Mouse (Mus musculus): ENCODE results near the gene Tstd2.

Gene Tstd2

GRCm38 (mm10) chr4:46120767-46121166 lies 17.7 kb downstream of the Tstd2 start:
- no peak for ATAC-seq (ENCODE audit: insufficient number of reproducible peaks, low FRiP score, low TSS enrichment)

DNA sequence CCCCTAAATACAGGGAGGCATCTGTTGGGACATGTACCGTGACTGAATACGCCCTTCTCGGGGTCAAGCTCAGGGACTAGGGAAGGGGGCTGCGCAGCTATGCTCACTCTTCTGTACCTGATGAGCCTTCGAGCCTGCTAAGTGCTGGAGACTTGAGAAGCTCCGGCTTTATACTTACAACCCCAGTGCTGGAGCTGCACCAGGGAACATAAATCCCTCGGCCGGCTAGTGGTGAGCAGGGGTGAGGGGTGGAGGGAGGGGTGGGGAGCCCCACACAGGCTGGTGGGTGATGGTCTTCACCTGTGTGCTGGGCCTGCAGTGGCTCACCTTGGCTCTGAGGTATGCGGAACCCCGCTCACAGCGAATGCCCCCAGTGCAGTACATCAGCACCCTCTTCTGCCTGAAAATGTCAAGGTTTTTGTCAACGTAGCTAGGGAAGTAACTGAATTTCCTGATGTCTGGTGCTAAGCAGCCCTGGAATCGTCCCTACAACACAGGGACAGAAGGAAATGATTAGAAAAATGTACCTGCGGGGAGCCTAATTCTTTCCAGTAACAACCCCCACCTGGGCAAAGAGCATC lies 18.9 kb downstream of the Tstd2 start:
- no peak for ATAC-seq (ENCODE audit: insufficient number of reproducible peaks, low FRiP score, low TSS enrichment)

GRCm38 (mm10) chr4:46117536-46117935 lies 21.0 kb downstream of the Tstd2 start:
- no peak for ATAC-seq (ENCODE audit: insufficient number of reproducible peaks, low FRiP score, low TSS enrichment)

- ATAC-seq (ENCODE audit: insufficient number of reproducible peaks, low FRiP score, low TSS enrichment) = peak; percentile 90
These were observed 21.8 kb downstream of the Tstd2 start for GRCm38 (mm10) chr4:46116544-46117175.

DNA sequence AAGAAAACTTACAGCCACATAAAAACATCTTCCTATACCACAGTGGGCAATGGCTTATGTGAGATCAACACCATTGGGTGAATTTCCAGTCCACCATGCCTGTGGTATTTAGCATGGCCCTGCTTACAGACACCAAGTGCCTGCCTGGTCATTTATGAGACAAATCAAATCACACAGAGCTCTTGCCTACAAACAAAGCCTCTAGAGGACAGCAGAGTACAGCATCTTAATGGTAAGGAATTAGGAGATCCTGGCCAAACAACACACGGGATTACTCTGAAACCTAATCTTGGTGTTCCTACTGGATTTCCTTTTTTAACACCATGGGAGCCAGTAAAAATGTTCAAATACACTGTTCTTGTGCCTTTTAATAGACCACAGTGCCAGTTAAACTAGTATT lies 23.2 kb downstream of the Tstd2 start:
- no peak for ATAC-seq (ENCODE audit: insufficient number of reproducible peaks, low FRiP score, low TSS enrichment)

GRCm38 (mm10) chr4:46111361-46111760 lies 27.1 kb downstream of the Tstd2 start:
- ATAC-seq (ENCODE audit: insufficient number of reproducible peaks, low FRiP score, low TSS enrichment) = peak; percentile 64

GRCm38 (mm10) chr4:46110084-46110483 lies 28.4 kb downstream of the Tstd2 start:
- ATAC-seq (ENCODE audit: insufficient number of reproducible peaks, low FRiP score, low TSS enrichment) = no peak

DNA sequence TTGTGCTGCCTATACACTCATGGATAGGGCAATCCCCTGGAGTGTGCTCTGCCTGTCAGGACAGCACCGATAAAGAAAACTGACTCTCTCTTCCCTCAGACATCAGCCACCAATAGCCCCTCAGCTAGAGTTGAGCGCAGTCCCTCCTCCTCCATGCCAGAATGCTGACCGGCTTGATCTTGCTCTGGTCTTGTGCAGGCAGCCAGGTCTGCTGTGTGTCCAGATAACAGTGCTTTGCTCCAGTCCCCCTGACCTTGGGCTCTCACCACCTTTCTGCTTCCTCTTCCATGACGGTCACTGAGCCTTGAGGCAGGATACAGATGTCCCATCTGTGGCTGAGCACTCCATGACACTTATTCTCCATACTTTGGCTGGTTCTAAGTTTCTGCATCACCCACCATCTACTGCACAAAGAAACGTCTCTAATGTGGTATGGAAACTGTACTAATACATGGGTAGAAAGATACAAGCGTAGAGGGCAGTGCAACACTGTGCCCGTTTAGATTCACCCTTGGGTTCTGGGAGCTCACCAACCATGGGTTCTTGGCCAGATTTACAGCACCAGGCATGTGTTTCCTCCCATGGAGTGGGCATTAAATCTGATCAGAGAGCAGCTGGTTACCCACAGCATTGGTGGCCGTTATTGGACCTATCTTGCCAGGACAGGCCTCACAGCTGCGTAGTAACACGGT lies 36.3 kb downstream of the Tstd2 start:
- ATAC-seq (ENCODE audit: insufficient number of reproducible peaks, low FRiP score, low TSS enrichment) = no peak

GRCm38 (mm10) chr4:46101211-46101711 lies 37.2 kb downstream of the Tstd2 start:
- ATAC-seq (ENCODE audit: insufficient number of reproducible peaks, low FRiP score, low TSS enrichment) = no peak

DNA sequence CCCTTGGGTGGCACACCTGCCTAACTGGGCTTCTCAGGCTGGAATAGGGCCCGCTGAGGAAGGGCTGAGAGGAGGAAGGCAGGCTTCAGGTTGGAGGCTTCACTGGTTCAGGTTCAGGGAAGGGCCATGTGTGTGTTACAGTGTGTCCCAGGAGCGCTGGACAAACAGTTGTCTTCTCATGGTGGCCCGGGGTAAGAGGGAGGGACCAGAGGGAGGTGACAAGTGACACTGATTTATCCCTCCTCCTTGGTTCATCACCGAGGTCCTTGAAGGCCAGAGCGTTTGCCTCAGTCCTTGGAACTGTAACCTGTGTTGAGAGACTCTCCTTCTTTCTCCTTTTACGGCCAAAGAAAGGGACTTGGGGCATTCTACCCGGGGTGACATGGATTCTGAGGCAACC lies 38.0 kb downstream of the Tstd2 start:
- no peak for ATAC-seq (ENCODE audit: insufficient number of reproducible peaks, low FRiP score, low TSS enrichment)

DNA sequence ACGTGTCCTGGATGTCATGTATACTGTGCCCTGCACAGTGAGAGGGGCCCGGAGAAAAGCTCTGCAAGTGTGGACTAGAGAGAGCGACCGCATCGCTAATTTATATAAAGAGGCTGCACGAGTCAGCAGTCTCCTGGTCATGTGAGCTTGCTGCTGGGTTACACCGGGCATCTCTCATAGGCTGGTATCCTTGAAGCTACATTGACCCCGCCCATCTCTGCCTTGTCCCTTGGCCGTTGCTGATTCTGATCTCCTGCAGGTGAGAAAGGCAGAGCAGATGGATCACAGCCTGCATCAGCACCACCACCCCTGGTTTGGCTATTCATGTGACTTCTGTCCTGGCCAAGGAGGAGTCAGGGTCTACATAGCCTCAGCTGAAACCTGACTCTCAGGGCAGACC lies 39.4 kb downstream of the Tstd2 start:
- peak; percentile 33; the same call in 1 of the 2 replicates for ATAC-seq (ENCODE audit: insufficient number of reproducible peaks, low FRiP score, low TSS enrichment)

DNA sequence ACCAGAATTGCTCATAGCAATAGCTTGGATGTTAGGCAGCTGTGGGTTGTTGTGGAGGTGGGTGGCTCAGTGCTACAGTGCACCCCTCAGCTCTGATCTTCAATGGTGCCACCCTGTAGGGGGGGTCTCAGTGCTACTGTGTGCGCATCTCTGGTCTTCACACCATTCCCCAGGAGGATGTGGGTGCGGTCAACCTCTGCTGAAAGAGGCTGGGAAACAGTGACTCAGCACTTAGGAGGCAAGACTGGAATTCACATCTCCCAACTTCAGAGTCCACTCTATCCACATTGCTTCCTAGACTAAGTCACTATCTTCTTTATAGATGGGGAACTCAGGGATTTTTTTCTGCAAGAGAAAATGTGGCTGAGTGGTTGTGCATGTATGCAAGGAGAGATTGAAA lies 40.9 kb downstream of the Tstd2 start:
- ATAC-seq (ENCODE audit: insufficient number of reproducible peaks, low FRiP score, low TSS enrichment) = no peak

GRCm38 (mm10) chr4:46096546-46096945 lies 41.9 kb downstream of the Tstd2 start:
- no peak for ATAC-seq (ENCODE audit: insufficient number of reproducible peaks, low FRiP score, low TSS enrichment)

DNA sequence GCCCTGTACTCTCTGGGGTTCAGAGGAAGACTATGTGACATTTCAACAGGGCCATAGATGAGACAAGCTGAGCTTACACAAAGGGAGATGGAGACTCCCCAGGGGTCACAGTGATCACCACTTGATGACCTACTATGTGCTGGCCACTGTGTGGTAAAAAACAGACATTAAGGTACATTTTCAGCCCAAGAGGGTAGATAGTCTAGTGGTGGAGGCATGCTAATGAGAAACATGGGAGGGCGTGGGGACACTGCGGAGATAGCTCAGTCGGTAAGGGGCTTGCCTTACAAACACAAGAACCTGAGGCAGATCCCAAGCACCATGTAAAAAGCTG lies 42.7 kb downstream of the Tstd2 start:
- ATAC-seq (ENCODE audit: insufficient number of reproducible peaks, low FRiP score, low TSS enrichment) = no peak

DNA sequence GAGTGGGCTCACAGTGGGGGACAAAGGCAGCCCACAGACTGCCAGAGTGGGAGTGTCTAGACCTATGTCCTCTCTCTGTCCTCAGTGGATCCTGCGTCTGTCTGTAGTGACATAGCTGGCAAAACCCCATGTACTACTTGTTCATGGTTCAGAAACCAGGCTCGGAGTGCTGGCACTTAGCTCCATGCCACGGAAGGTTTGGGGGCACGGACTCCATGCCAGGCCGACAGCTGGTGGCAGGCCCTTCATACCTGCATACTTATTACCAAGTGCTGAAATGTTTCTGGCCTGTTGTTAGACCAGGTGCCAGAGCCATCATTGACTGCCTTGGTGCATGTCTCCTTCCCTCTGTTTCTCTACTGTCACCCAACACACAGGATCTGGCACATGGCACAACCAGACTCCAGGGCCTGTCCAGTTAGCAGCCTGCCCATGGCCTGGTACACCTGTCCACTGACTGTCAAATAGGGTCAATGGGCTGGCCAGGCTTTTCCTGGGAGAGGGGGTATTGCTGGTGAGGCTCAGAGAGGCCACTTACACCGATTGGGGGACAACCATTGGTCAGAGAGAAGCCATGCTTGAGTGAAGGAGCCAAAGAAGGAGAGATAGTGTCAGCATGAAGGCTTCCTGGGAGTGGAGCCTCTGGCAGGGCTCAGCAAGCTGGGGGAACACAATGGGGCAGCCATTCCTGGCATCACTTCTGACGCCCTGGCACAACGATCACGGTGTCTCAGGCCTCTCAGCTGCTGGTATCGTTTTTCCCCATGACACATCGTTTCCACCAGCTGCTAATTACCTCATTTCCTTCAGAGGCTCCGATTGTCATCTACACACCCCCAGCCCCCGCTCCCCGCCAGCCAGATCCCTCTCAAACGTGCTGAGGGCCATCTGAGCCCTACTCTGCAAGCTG lies 43.3 kb downstream of the Tstd2 start:
- ATAC-seq (ENCODE audit: insufficient number of reproducible peaks, low FRiP score, low TSS enrichment) = no peak

GRCm38 (mm10) chr4:46092429-46093076 lies 45.9 kb downstream of the Tstd2 start:
- ATAC-seq (ENCODE audit: insufficient number of reproducible peaks, low FRiP score, low TSS enrichment) = 0 out of 2 replicates have a peak, but pooled peaks have one; percentile 18

DNA sequence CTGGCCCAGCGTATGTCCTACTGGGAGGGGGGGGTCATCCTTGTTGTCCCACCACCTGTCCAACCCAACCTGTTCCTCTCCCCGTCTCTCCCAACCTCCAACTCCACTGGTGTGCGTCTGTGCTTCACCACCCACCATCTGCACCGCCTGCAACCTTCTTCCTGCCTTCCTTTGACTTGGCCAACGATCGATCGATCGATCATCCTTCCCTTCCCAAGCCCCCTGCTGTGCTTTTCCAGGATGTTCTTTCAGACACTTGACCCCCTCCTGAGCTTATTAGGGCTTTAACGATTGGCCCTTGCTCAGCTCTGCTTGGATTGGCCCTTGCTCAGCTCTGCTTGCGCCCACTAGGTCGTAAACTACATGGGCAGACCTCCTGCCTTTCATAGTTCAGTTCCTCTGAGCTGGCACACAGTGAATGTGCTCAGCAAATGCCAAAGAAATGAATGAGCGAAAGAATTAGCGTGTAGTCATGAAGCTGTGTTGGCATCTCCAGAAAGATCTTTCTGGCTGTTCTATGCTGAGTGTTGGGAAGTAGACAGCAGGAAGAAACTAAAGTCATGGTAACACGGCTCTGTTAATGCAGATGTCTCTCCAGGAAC lies 48.9 kb downstream of the Tstd2 start:
- no peak for ATAC-seq (ENCODE audit: insufficient number of reproducible peaks, low FRiP score, low TSS enrichment)

DNA sequence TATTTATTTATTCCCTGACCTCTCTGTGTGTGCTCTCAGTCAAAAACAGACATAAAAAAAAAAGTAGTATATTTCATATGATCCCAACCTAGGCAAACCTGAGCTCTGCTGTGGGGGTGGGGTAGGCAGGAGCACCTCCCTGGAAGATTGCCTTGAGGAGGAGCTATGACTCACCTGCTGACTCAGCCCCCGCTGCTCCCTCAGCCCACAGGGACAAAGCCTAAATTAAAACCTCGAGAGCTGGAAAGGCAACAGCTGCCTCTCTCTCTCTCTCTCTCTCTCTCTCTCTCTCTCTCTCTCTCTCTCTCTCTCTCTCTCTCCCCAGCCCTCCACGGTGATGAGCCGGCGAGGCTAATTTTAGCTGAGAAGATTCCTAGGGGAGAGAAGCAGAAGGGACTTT lies 50.6 kb downstream of the Tstd2 start:
- no peak for ATAC-seq (ENCODE audit: insufficient number of reproducible peaks, low FRiP score, low TSS enrichment)

DNA sequence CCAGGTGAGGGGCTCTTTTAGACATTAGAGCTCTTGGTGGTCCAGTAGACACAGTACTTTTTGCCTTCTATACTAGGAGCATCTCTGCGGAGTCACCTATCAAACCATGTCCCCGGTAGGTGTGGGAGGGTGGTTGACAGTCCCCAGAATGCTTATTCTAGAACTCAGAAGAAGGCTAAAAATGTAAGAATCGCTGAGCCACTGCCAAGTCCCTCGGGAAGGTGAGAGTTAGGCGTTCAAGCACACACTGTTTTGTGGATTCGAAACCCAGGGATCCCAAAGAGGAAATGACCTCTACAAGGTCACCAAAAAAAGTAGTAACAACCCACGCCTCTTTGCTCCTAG lies 51.1 kb downstream of the Tstd2 start:
- ATAC-seq (ENCODE audit: insufficient number of reproducible peaks, low FRiP score, low TSS enrichment) = no peak

All from cerebellum, adult (tissue).